Mouse (Mus musculus) heart, adult 2 months (tissue): ENCODE measurements around the gene Gm11032.
A peak's percentile ranks its signal among the peaks of the same experiment; 100 is the strongest.

Experiments used
- CTCF ChIP-seq: fragments of 200-600 bp; IDR thresholded peaks from 2 replicates; pipeline ENCODE4 v1.8.1; 2022; ENCODE audit warnings: antibody characterized with exemption, mild to moderate bottlenecking, moderate library complexity
- POLR2A ChIP-seq: fragments of 200-500 bp; IDR thresholded peaks from 2 replicates; pipeline ENCODE4 v1.6.1; 2011; ENCODE audit warnings: mild to moderate bottlenecking, low read depth, low read length, control low read depth; ENCODE audit not compliant: insufficient read depth

DNA sequence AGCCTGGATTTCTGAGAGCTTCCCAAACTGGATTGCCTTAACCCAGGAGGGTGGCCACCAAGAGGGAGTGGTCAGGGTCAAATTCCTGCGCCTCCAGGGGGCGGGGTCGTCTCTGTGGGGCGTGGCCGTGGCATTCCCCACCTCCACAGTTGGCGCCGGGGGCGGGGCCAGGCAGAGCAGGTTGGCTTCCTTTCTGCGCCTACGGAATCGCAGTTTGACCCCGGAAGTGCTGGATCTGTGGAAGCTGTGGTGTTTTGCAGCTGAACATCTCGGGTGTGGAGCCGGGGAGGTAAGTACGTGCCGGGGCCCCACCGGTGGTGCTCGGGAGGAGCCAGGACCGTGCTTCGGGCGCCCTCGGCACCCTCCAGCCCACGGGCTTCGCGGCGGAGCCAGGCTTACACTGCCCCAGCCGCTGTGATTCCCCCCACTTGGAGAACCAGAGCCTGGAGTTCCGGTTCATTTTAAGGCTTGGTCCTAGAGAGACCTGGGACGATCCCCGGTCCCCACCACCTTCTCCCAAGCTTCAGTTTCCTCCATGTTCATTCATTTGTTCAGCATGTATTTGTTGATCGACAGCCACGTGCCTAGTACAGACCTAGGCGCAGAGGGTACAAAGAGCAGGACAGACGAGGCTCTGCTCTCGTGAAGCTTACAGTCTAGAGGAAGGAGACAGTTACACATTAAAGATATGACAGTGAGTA is 17.8 kb downstream of the Gm11032 start, which contains the start of gene Ascc2:
- TF ChIP-seq POLR2A (peak; percentile 76), CTCF (peak; percentile 31; the same call in 1 of the 2 replicates)
